Mouse (Mus musculus) hindbrain, embryonic 10.5 days (tissue): Measurements from ENCODE around the gene Apom. TPM values are rescaled to one million over a fixed set of nuclear protein-coding genes. Genes with fewer than 3 reads are reported as not detected.

Experiments used
- DNase-seq: peaks from one replicate; pipeline ENCODE4 v3.0.0-alpha.2; 2017; ENCODE audit warnings: low spot score
- H3K27ac ChIP-seq: fragments of 300-500 bp; sonication (generic); 2 replicates; pipeline ENCODE4 v1.5.1; 2016; ENCODE audit warnings: mild to moderate bottlenecking, moderate library complexity
- H3K27me3 ChIP-seq: fragments of 300-500 bp; sonication (generic); 2 replicates; pipeline ENCODE4 v1.6.1; 2016; ENCODE audit warnings: mild to moderate bottlenecking; ENCODE audit not compliant: poor library complexity, insufficient read depth, severe bottlenecking
- H3K36me3 ChIP-seq: fragments of 300-500 bp; sonication (generic); 2 replicates; pipeline ENCODE4 v1.6.1; 2016; ENCODE audit warnings: mild to moderate bottlenecking, moderate library complexity
- H3K4me1 ChIP-seq: fragments of 300-500 bp; sonication (generic); replicated peaks from 2 replicates; pipeline ENCODE4 v1.6.1; 2016; ENCODE audit warnings: mild to moderate bottlenecking
- H3K4me3 ChIP-seq: fragments of 300-500 bp; sonication (generic); 2 replicates; pipeline ENCODE4 v1.5.1; 2016; ENCODE audit warnings: mild to moderate bottlenecking, moderate library complexity
- H3K9me3 ChIP-seq: fragments of 300-500 bp; sonication (generic); 2 replicates; pipeline ENCODE4 v1.6.1; 2016; ENCODE audit warnings: mild to moderate bottlenecking, moderate library complexity
- WGBS: fragments of 180-500 bp; shearing (Covaris S2); methylation state at CpG from one replicate; pipeline ENCODE4 v1.1.7; 2016; 5-methylcytosine and 5-hydroxymethylcytosine counted together
- polyA plus RNA-seq: library from polyadenylated mRNA; unstranded; fragments of >200 nt; fragmentation: Nextera tagmentation; extraction: Ambion mirVana; gene quantifications from 2 replicates; pipeline ENCODE4 v1.2.1, GENCODE M21; 2016

Gene Apom
- polyA plus RNA-seq, 1 experiment from 2014 or later: 0.16 TPM

GRCm38 (mm10) chr17:35156461-35157200, 24.8 kb upstream of the Apom start:
- DNase-seq: no peak
- 92% methylated on average over 33 of the region's 33 CpGs for WGBS
- Histone ChIP-seq H3K9me3 (no peaks in the 10 kb centered on the region), H3K4me1 (peaks cover 1% of the 10 kb centered on the region; the same call in 1 of the 2 replicates), H3K4me3 (no peak overlapping the region; the same call in 1 of the 2 replicates), H3K36me3 (peaks cover 100% of the 10 kb centered on the region), H3K27ac (no peak overlapping the region), H3K27me3 (no peaks in the 10 kb centered on the region)

DNA sequence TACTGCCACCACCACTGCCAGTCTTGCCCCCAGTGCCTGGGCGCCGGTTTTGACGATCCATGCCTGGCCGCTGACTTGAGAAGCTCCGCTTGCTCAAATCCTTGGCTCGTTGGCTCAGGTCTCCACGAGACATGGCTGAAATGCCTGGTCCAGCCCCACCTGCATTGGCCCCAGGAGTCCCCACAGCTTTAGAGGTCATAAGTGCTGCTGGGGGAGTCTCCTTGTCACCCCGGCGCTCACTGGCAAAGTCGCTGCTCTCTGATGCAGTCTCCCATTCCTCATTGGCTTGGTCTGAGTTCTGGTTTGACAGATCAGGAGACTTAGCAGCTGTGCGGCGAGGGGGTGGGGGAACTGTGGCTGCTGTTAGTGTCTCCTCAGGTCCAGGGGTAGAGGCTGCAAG, 23.6 kb upstream of the Apom start:
- no peak for DNase-seq
- no peak overlapping the region for H3K4me3 ChIP-seq
- 92% methylated on average over 12 of the region's 12 CpGs for WGBS
- H3K27ac ChIP-seq: no peak overlapping the region
- no peaks in the 10 kb centered on the region for H3K9me3 ChIP-seq
- peaks cover 99% of the 10 kb centered on the region for H3K36me3 ChIP-seq
- H3K27me3 ChIP-seq: no peaks in the 10 kb centered on the region
- no peaks in the 10 kb centered on the region for H3K4me1 ChIP-seq

- no peaks in the 10 kb centered on the region for H3K27me3 ChIP-seq
- H3K9me3 ChIP-seq: no peaks in the 10 kb centered on the region
- H3K4me1 ChIP-seq: no peaks in the 10 kb centered on the region
- no peak for DNase-seq
- 84% methylated on average over 7 of the region's 7 CpGs for WGBS
- no peak overlapping the region for H3K4me3 ChIP-seq
- H3K27ac ChIP-seq: no peak overlapping the region
- peaks cover 99% of the 10 kb centered on the region for H3K36me3 ChIP-seq
These were observed 22.8 kb upstream of the Apom start for GRCm38 (mm10) chr17:35154616-35155015.

GRCm38 (mm10) chr17:35153931-35154330, 22.1 kb upstream of the Apom start:
- no peak for DNase-seq
- WGBS: 85% methylated on average over 4 of the region's 4 CpGs
- H3K4me3 ChIP-seq: no peak overlapping the region
- no peaks in the 10 kb centered on the region for H3K4me1 ChIP-seq
- no peaks in the 10 kb centered on the region for H3K27me3 ChIP-seq
- no peak overlapping the region for H3K27ac ChIP-seq
- H3K36me3 ChIP-seq: peaks cover 99% of the 10 kb centered on the region
- H3K9me3 ChIP-seq: no peaks in the 10 kb centered on the region

DNA sequence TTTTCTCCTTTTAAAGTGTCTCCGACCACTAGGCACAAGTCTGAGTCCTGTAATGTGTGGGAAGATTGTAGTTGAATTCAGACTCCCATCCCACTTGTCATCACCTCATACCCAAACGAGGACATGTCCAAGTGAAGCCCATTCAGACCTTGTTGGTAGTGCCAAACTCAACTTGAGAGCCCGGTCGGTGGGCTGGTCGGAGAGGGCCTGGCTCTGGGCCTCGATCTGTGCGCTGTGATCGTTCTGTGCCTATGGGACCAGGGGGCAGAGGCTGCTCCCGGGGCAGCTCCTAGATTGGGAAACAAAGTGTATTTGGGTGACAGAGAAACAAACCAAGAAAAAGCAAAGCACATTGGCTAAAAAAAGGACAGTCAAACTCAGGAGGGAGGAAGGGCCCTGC, 21.2 kb upstream of the Apom start:
- no peak for DNase-seq
- Histone ChIP-seq H3K9me3 (no peaks in the 10 kb centered on the region), H3K4me3 (no peak overlapping the region), H3K4me1 (no peaks in the 10 kb centered on the region), H3K27me3 (no peaks in the 10 kb centered on the region), H3K27ac (no peak overlapping the region), H3K36me3 (peaks cover 99% of the 10 kb centered on the region)
- WGBS: 93% methylated on average over 9 of the region's 9 CpGs

- no peak overlapping the region for H3K27ac ChIP-seq
These were observed 20.3 kb upstream of the Apom start for GRCm38 (mm10) chr17:35152121-35152520.

GRCm38 (mm10) chr17:35147922-35148639, 16.2 kb upstream of the Apom start:
- 72% methylated on average over 5 of the region's 5 CpGs for WGBS
- peaks cover 99% of the 10 kb centered on the region for H3K36me3 ChIP-seq
- H3K4me3 ChIP-seq: no peak overlapping the region
- H3K27me3 ChIP-seq: no peaks in the 10 kb centered on the region
- peaks cover 6% of the 10 kb centered on the region; the same call in 1 of the 2 replicates for H3K9me3 ChIP-seq
- no peak overlapping the region for H3K27ac ChIP-seq
- DNase-seq: no peak
- H3K4me1 ChIP-seq: no peaks in the 10 kb centered on the region

More at GRCm38 (mm10) chr17:35152121-35152520, 20.3 kb upstream of the Apom start:
- H3K4me3 ChIP-seq: no peak overlapping the region
- DNase-seq: no peak
- no peaks in the 10 kb centered on the region for H3K9me3 ChIP-seq
- H3K36me3 ChIP-seq: peaks cover 99% of the 10 kb centered on the region
- H3K27me3 ChIP-seq: no peaks in the 10 kb centered on the region
- WGBS: 96% methylated on average over 4 of the region's 4 CpGs
- H3K4me1 ChIP-seq: no peaks in the 10 kb centered on the region

DNA sequence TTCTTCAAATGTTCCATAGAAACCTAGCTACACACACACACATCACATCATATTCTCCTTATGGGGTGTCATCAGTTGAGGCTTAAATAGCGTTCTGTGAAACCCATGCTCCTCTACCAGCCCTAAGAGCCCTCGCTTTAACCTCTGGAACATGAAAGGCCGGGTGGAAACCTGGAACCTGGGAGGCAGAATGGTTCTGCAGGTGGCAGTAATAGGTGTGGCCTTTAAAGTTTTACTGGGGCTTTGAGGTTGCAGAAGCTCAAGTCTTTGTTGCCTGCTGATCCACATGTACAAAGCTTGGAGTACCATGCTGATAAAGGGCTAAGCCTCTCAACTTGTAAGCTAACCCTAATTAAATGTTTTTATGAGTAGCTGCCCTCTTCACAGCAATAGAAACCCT, 15.5 kb upstream of the Apom start:
- Histone ChIP-seq H3K27ac (no peak overlapping the region), H3K4me1 (no peaks in the 10 kb centered on the region), H3K4me3 (no peak overlapping the region), H3K27me3 (no peaks in the 10 kb centered on the region), H3K9me3 (peaks cover 7% of the 10 kb centered on the region; the same call in 1 of the 2 replicates), H3K36me3 (peaks cover 99% of the 10 kb centered on the region)
- DNase-seq: no peak
- 61% methylated on average over 3 of the region's 3 CpGs for WGBS

DNA sequence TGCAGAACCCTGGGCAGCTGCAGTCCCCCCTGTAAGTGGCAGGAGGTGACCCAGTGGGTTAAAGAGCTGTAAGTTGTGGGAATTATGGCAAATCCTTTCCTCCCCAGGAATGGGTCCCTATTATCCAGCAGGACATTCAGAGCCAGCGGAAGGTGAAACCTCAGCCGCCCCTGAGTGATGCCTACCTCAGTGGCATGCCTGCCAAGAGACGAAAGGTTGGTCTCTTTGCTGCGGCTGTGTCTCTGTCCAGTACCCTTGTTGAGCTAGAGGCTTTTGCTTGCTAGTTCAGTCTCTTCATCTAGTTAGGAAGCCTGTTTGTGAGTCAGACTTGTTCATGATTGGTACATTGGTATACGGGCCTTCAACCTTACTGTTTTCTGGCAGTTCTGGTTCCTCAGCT, 14.3 kb upstream of the Apom start:
- Histone ChIP-seq H3K27ac (no peak overlapping the region), H3K9me3 (peaks cover 7% of the 10 kb centered on the region; the same call in 1 of the 2 replicates), H3K4me3 (no peak overlapping the region), H3K4me1 (no peaks in the 10 kb centered on the region), H3K36me3 (peaks cover 99% of the 10 kb centered on the region), H3K27me3 (no peaks in the 10 kb centered on the region)
- WGBS: 92% methylated on average over 5 of the region's 5 CpGs
- DNase-seq: no peak

DNA sequence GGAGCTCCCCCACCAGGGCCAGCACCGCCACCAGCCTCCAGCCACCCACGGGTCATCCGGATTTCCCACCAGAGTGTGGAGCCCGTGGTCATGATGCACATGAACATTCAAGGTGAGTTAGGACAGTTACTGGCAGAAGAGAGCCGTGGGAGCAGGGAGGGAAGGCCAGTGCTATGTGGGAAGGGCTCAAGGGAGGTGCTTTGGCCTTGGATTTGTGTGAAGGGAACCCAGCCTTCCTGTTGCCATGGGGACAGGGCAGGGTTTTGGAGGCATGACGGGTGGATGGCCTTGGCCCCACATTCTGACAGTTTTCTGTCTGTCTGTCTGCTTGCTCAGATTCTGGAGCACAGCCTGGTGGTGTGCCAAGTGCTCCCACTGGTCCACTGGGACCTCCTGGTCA, 10.1 kb upstream of the Apom start:
- Histone ChIP-seq H3K4me1 (peaks cover 16% of the 10 kb centered on the region), H3K27ac (no peak overlapping the region), H3K4me3 (no peak overlapping the region), H3K9me3 (peaks cover 7% of the 10 kb centered on the region; the same call in 1 of the 2 replicates), H3K36me3 (peaks cover 97% of the 10 kb centered on the region), H3K27me3 (no peaks in the 10 kb centered on the region)
- DNase-seq: no peak
- WGBS: 89% methylated on average over 6 of the region's 6 CpGs

- Histone ChIP-seq H3K27ac (no peak overlapping the region), H3K36me3 (peaks cover 83% of the 10 kb centered on the region), H3K9me3 (peaks cover 7% of the 10 kb centered on the region; the same call in 1 of the 2 replicates), H3K4me1 (peaks cover 26% of the 10 kb centered on the region), H3K27me3 (no peaks in the 10 kb centered on the region), H3K4me3 (peak overlapping the region; percentile 23; the same call in 1 of the 2 replicates)
- 82% methylated on average over 16 of the region's 16 CpGs for WGBS
- DNase-seq: no peak
These were observed 8.7 kb upstream of the Apom start for GRCm38 (mm10) chr17:35140490-35140996.

DNA sequence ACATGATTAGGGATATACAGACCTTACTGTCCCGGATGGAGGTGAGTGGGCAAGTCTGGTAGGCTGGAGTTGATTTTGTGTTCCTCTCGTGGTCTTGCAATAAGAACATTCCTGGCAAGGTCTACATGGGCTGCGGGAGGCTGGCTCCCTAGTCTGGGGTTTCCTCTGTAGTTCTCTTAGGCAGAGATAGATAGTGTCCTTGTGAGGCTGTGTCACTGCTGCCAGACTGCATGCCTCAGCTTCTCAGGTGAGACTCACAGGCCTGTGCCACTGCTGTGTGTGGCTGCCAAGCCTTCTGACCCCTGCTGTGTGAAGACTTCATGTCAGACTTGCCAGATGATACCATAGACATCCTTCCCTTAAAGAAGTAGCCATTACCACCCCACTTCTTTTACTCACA, 7.4 kb upstream of the Apom start:
- 96% methylated on average over 3 of the region's 3 CpGs for WGBS
- Histone ChIP-seq H3K9me3 (peaks cover 7% of the 10 kb centered on the region; the same call in 1 of the 2 replicates), H3K27me3 (no peaks in the 10 kb centered on the region), H3K4me1 (peaks cover 26% of the 10 kb centered on the region), H3K4me3 (no peak overlapping the region; the same call in 1 of the 2 replicates), H3K27ac (no peak overlapping the region), H3K36me3 (peaks cover 70% of the 10 kb centered on the region)
- no peak for DNase-seq
